Mouse (Mus musculus) frontal cortex, postnatal 10 days (tissue): ENCODE measurements at regions not wholly inside any gene's neighbourhood (a gene's known extent, or its start where the extent isn't known, plus 50 kb on each side); places are given as distances from the start of the nearest gene placed in this dataset.

Experiments used
- DNase-seq, 2 experiments: peaks; one replicate each; pipeline ENCODE4 v3.0.0; 2022; ENCODE audit warnings: low spot score in 2 of 2, mixed read lengths in 1 of 2

DNA sequence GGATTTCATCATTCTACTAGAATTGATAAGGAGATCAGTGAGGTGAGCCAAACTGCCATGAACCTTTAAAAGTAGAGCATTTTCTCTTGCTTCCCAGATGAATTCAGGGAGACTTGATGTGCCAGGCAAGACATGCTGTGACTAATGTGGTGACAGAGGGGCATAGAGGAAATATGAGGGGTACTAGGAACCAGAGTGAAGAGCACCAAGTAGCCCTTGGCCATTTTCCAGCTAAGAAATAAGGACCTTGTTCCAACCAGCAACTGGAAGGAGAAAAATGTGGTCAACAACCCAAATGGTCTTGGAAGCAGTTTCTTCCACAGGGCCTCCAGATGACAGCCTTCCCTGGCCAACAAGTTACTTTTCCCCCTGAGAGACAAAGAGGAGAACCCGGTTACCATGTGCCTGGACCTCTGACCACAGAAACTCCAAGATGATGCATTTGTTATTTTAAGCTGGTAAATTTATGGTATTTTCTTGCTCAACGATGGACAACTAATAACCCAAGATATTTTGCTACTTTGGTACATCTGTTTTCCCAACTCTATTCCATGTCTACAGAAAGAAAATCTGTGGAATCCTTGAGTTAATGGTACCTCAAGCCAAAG is 351.8 kb downstream of the Osr1 start:
- no peak for DNase-seq

DNA sequence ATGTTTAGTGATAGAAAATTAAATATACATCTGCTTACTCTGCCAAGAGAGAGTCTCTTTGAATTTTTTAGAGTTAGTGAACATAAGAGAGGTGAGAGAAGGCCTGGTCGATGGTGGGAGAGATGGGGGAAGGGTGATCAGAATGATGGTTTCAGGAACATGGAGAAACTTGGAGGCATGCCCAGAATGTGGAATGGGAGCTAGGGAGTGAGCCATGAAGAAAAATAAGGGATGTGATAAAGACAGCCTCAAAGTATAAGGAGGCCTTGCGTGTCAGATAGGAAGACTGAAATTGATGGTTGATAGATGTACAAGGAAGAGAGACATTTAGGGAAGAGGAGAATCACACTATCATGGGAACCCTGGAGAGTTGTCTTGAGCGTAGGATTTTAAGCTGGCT is 354.6 kb downstream of the Osr1 start:
- DNase-seq = no peak

DNA sequence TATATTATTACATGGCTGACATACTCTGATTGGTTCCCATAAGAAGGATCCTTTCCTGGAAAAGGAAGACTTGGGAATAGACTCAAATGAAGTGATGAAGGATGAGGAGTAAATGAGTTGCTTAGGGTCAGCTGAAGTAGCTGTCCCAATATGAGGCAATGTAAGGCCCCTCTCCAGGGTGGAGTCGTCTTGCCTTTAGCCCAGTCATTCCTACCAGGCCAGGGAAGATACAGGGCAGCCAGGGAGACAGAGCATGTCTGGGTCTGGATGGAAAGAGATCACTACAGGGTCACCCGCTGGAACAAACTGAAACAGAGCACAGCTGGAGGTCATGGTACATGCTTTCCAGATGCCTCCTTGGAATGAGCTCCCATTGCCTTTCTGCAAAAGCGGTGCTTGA is 364.2 kb downstream of the Osr1 start:
- DNase-seq = no peak

DNA sequence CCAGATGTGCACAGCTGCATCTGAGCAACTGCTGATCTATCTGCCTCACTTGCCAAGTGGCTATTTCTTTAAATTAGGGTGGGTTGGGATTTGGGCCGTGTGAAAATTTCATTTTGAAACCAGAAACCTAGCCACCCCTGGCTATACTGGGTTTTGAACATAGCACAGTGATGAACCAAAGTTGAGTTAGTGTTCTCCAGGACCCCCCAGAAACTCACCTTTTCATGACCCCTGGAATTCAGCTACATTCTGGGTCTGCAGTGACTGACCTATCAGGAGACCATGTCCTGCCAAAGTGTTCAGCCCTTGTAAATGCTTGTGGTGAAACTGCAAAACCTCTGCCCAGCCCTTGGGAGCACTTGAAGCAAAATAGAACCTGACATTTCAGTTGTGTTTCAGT is 371.4 kb downstream of the Osr1 start:
- no peak for DNase-seq

DNA sequence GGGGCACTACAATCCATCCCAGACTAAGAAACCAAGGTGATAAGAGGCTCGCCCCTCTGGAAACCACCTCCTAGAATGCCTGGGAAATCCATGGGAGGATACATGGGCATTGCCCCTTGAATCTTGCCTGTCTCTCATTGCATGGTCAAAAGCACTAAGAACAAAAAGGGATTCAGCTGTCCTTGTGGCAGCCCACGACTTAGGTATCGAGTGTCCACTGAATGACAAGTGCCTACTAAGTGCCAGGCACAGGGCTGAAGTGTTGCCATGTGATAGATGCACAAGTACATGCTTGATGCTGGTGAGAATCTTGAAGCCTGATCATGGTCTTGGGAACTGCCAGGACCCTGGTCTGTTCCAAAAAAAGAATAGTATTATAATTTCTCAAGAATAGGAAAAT is 371.9 kb downstream of the Osr1 start:
- DNase-seq = no peak

DNA sequence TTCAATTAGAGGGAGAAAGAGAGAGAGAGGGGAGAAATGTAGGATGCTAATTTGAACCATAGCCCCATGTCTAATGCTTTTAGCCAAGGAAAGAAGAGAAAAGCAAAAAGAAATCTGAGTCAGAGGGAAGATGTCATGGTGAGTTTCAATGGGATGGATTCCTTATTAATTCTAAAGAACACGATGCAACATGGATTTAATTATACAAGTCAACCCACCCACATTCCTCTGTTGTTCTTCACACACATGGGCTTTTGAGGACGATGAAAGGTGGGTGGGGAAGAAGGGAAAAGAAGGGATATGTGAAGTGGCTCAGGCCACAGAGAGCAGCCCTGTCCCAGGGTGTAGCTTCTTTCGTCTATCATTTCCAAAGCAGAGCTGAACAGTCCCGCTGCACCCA is 378.9 kb downstream of the Osr1 start:
- DNase-seq = no peak

DNA sequence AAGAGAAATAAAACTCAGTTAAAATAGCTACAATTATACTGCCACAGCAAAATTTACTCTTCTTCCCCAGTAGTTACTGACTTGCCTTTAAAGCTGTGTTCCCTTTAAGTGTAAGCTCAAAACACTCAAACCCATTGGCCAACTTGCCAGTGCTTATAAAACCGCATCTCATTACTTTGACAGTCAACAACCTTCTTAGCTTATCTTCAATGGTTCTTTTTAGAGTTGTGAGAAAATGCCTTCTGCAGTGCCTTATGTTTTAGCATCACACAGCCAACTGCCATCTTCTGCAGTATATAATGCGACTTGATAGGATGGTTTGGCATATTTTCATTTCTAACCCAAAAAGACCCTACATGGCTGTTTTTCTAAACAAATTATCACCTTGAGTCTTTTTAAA is 382.5 kb downstream of the Osr1 start:
- DNase-seq = no peak

DNA sequence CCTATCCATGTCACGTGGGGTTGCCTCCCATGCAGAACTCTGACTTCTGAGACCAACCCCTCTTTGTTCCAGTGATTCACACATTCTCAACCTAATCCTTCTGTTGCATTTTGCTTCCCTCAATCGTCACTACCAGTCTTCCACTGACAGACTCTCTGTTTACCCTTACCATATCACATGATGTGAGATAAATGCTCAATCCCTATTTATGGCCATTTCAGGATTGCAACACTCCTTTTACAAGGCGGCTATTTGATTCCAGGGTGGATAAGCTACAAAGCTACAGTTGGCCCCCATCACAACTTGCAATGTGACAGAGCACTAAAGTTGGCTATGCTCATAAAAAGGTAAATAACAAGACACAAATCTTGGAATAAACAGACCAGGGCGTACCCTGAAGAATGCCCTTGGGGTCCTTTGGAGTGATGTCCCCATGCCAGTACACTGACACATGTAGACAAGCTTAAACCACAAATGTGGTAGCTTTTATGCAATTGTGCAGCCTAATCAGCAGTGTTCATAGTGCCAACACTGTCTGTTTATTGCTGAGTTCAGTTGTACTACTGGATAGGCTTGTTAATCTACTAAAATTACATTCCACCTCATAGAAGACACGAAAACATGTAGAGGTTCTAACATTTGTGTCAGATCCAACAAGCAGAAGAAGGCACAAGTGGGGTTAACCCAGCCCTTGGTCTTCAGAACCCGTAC is 384.4 kb downstream of the Osr1 start:
- no peak for DNase-seq

DNA sequence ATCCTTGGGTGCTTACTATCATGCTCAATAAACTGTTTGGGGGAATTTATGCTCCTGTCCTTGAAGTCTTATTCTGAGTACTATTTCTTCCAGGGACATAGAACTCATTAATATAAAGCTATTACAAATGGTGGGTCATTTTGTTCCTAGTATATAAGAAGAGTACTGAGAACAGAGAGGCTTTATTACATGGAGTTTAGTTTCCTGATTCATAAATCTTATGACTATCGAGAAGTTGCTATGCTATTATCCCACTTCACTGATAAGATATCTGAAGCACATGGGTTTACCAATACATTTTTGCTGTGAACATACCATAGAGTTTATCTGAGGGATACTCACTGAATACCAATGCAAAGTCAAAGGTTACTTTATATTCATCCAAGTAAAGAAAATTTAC is 399.5 kb downstream of the Osr1 start:
- DNase-seq = no peak

DNA sequence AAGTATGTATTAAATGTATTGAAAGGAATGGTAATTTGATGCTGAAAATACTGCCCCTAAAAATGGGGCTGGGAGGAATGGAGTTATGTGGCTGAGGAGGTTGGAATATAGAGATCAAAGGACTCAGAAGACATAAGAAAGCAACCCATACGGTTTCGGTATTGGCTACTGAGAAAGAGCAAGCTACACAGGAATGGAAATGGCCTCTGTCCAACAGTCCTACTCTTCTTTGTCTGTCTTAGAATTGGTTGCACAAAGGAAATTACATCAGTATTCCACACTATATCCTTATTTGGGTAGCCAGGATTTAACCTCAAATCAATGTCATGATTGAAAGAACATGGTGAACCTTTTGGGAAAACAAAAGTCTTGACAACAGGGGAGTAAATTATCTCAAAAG is 399.0 kb upstream of the Nt5c1b start:
- DNase-seq = no peak

DNA sequence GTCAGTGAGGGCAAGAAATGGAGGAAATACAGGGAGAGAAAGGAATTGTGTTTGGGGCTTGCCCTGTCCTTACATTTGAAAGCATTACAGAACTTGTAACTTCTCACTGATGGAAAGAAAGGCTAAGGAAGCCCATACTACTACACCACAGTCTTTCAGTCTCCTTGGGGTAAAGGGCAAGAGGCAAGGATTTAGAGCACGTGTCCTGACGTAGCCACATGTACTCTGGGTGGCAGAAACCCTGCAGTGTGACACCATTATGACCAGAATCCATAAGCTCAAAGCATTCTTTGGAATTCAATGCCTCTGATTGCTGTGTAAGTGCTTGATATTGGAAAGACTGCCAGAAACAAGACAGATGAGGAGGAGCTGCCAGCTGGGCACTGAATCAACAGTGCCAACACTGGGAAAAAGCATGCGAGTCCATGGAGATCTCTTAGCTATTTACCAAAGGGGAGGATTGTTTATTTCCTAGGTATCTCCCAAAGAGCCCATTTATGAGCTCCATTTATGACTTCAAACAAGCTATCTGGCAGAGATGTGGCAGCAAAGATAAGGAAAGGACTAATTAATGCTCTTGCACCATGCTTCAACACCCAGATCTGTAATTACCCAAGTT is 391.2 kb upstream of the Nt5c1b start:
- no peak for DNase-seq

DNA sequence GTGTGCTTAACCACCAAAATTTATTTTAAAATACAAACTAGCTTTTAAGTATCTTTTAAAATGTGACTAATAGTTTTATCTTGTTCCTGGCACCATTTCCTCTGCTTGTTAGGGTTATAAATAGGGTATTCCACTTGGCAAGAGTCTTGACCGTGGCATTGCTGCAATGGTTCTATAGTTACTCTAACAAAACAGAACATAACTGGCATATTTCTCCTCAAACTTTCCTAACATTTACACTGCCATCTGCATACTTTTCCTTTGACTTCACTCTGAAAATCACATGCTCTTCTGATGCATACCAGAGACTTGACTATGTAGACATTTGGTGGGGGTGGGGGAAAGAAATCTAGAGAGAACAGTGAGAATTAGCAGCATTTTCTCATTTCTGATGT is 390.7 kb upstream of the Nt5c1b start:
- DNase-seq = no peak

DNA sequence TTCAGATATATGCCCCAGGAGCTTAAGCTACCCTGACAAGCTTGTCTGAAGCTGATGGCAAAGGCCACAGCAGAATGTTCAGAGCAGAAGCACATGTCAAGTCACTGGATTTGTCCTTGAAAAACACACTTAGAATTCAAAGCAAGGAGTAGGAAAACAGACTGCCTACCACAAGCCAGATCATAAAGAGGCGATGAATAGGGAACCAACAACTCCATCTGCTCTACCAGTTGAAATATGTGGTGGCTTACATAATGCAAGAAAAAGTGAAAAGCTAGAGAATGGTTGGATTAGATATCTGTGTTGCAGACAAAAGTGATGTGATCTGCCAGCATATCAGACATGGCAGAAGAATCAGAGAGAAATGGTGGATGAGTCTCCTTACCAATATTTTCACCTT is 378.5 kb upstream of the Nt5c1b start:
- DNase-seq = no peak

DNA sequence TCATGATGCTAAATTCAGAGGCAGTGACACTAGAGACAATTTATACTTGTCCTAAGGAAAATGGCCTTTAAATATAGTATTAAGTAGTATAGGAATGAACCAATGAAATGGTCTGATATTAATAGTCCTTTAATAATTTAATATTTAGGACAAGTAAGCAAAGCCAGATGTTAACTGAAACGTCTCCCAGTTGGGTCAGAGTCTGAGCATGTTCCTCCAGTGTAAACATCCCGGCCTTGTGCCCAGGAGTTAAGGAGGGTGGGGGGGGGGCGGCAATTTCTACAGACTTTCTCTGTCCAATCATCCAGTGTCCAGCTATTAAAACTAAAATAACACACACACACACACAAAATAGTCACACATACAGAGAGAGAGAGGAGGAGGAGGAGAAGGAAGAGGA is 374.1 kb upstream of the Nt5c1b start:
- DNase-seq = no peak

DNA sequence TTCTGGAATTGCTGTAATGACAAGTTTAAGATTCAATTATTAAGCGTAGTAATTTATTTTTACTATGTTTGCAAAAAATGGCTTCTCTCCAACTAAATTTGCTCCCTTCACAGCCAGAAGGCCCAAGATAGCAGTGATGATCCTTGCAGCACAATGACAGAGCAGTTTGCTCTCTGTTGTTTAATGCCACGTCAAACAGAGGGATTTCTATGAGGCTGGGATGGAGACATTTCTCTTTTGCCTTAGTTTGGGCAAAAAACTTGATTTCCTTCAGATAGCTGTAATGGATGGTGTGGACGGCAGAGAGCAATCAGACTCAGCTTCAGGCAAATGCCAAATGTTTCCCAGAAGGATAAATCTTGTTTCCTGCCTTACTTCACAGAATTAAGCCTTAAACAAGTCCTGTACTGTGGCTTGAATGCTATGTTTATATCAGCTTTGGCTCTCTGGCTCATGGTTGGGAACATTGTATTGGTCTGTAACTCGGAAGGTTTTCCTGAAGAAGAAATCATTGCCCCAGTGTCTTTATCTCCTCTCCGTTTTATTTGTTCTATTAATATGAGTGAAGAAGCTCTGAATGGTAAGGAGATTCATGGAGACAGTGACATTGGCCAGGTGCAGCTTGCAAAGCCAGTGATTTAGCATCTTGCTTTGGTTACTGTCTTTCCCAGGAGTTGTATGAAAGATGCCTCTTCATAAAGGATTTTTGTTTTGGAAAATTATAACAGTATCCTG is 373.2 kb upstream of the Nt5c1b start:
- DNase-seq = no peak

DNA sequence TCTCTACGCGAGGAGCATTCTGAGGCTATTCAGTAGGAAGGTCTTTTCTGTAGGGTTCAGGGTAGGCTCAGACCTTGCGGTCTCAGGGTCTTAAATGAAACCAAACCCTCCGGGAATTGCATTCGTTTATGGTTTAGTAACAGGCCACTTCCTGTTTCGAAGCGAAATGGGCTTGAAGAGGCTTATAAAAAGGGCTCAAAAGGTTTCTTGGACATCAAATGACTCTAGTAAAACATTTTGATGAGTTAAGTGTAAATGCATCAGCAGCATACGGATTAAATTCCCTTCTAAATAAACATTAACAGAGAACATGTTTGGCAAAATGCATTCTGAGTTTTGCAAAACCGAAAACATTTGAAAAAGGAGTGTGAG is 372.6 kb upstream of the Nt5c1b start:
- DNase-seq = no peak

DNA sequence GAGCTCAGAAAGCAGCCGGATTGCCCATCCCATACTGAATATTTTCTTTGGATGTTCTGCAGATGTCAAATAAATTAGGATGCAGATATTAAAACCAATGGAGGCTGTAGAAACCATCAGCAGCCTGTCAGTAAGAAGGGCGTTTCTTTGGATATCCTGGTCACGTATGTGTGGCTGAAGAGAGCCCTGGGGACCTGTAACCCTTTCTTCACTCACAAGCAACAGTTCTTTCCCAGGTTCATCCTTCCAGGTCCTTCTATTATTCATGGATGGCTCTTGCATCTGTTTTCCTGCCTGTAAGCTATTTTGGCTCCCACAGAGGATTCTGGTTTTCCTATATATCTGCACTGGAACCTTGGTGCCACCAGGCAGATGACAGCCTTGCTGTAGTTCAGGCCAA is 372.2 kb upstream of the Nt5c1b start:
- no peak for DNase-seq

DNA sequence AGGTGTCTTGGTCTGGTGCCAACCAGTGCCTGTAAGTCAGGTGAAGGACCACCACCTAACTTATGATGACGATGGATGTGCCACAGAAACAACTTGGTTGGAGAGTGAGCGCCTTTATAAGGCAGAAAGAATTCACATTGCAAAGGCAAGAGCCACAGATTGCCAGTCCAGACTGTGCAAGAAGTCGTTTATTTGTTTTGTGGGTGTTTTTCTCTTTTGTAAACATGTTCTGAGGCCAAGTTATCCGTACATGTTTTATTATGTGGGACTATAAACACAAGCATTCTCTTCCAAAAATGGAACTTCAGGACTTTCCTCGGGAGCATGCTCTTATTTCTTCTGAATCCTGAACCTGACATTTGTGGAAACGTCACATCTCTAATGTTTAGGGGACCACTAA is 369.8 kb upstream of the Nt5c1b start:
- no peak for DNase-seq

DNA sequence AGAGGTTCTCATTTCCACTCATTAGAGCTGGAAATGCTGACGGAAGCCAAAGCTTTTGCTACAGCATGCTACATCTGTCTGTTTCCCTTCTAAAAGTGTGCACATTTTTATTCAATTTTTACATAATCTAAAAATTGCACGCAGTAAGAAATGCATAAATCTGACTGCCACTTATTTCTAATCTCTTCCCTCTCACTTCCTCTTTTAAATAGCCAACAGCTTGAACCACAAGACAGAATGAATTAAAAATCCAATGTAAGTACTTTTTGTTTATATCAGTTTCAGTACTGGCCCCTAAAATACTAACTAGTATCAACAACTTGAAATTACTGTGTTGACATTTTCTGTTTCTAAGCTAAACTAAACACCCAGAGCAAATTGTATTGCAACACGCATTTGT is 361.3 kb upstream of the Nt5c1b start:
- no peak for DNase-seq

DNA sequence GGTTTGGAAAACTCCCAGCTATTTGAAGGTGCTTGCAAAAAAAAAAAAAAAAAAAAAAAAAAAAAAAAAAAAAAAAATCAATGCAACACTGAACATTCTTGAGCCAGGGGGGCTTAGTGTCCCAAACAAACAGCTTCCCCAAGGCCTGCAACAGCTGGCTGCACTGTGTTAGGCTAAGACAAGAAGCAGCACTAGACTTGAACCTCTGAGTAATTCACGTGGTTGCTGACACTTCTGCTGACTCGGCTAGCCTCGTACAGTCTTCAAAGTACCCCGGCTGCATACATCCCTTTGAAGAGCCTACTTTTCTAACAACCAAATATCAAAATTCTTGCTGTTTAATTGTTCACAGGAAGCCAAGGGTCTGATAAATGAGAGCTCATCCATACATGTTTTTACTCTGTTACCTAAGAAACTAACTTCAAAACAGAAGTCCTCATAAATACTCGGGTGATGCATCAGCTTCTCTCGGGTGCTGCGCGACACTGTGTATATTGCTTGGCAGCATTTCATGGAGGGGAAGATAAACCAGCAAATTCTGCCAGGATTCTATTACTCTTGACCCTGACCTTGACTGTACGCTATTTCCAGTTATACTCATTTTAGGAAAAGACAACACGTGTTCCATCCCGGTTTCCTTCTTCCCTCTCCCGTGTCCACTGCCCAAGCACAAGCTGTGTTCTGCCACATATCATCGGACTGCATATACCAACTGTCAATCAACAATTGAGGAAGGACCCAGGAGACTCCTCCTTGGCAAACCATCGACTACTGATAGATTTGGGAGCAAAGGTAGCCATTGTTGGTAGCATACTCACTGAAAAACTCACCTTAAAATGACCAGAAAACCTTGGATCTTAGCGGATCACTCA is 352.8 kb upstream of the Nt5c1b start:
- DNase-seq = no peak

DNA sequence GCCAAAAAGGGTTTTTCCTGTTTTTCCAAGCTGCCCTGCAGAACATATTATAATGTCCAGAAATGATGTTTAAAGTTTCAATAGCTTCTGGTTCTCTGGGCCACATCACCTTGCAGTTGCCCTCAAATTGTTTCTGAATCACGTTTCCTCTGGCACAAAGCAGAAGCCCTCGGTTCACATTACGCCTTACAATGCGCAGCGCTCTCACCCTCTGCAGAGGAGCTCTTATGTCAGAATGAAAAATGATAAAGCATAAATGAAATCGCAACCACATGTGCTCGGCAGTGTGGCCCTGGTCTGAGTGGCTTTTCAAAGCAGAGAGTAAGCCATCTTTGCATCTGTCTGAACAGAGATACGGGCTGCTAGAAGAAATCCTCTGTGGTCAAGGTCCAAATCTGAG is 334.3 kb upstream of the Nt5c1b start:
- no peak for DNase-seq

DNA sequence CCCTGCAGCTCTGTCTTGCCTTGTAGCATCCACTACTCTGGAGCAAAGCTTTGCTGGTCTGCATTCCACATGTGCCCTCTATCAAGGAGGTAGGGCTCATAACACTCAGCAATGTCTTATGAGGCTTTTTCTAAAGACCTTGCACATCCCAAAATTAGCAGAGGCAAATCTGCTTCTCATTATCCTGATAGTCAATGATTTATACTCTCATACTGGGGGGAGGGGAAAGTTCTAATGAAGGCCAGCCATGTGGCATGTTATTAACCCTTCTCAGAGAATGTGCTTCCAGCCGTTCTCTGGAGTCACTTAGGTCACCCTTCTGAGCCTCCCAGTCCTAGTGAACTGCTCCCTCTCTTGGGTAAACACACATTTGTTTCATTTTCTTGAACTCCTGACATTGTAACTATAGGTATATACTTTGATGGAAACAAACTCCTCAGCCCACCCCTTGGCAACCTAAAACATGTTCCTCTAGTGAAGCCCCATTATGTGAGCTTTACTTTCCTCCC is 307.7 kb upstream of the Nt5c1b start:
- no peak for DNase-seq
